Mouse (Mus musculus): Measurements from ENCODE around the gene Slc39a7.
"Not testable (repeated sequence)": the region's sequence is repeated elsewhere in the genome, so short reads cannot be mapped to it uniquely, and the experiment has no call there.

Gene Slc39a7

DNA sequence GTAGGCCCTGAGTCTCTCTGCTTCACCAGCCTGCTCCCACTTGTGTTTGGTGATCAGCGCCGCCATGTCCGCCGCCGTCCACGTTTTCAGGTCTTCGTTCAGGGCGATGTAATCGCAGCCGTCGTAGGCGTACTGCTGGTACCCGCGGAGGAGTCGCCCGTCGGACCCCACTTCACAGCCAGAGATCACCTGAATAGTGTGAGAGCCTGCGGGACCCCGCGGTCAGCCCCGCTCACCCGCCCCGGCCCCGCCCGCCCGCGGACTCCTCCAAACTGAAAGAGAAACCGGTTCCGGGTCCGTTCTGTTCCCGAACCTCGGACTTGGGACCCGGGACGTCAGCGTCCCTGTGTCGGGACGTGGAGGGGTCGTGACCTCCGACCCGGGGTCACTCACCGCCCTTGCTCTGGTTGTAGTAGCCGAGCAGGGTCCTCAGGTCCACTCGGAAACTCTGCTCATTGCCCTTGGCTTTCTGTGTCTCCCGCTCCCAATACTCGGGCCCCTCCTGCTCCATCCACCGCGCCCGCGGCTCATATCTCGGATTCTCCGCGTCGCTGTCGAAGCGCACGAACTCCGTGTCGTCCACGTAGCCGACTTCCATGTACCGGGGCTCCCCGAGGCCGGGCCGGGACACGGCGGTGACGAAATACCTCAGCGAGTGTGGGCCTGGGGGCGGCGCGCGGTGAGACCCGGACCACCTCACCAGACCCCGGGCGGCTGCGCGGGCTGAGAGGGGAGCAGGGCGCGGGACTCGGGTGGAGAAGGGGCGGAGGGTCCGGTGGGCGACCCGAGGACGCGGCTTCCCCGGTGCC, 31.9 kb downstream of the Slc39a7 start:
- no peak for DNase-seq (ENCODE audit: low spot score in 2 of 2)

DNA sequence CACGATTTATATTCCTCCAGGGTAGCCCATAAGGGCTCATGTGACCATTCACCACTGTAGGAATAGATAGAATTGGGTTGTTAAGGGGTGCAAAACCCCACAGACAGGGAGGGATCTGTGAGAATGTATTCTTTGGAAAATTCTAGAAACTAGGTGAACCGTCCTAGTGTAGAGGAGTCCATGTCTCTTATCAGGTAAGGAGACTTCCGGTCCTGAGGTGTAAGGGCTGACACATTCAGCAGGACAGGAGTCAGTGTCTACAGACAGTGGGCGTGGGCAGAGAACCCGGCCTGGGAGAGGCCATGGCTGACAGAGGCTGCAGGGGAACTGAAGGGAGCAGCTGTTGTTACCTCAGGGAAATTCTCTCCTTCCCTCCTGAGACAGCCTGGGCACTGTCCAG, 32.8 kb downstream of the Slc39a7 start:
- not testable (repeated sequence) for DNase-seq (ENCODE audit: low spot score in 2 of 2)

GRCm38 (mm10) chr17:33997025-33997424, 34.5 kb downstream of the Slc39a7 start:
- DNase-seq (ENCODE audit: low spot score in 2 of 2), result not testable (repeated sequence)

DNA sequence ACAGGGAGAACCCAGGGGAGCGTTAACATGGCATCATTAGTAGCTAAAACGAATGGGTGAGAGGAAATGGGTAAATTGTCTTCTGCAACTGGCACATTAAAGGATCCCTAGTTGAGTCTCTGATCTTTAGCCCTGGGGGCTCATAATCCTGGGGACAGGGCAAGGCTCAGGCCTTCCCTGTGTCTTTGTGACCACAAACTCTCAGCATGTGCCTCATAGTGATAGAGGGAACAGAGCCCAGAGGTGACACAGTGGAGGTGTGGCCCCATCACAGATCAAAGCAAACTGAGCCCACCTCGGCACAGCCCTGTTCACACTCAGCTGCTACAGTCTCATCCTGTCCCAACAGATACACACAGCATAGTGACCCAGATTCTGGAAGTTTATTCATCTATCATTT, 35.8 kb downstream of the Slc39a7 start:
- no peak for DNase-seq (ENCODE audit: low spot score in 2 of 2)

GRCm38 (mm10) chr17:33994959-33995358, 36.5 kb downstream of the Slc39a7 start:
- no peak for DNase-seq (ENCODE audit: low spot score in 2 of 2)

DNA sequence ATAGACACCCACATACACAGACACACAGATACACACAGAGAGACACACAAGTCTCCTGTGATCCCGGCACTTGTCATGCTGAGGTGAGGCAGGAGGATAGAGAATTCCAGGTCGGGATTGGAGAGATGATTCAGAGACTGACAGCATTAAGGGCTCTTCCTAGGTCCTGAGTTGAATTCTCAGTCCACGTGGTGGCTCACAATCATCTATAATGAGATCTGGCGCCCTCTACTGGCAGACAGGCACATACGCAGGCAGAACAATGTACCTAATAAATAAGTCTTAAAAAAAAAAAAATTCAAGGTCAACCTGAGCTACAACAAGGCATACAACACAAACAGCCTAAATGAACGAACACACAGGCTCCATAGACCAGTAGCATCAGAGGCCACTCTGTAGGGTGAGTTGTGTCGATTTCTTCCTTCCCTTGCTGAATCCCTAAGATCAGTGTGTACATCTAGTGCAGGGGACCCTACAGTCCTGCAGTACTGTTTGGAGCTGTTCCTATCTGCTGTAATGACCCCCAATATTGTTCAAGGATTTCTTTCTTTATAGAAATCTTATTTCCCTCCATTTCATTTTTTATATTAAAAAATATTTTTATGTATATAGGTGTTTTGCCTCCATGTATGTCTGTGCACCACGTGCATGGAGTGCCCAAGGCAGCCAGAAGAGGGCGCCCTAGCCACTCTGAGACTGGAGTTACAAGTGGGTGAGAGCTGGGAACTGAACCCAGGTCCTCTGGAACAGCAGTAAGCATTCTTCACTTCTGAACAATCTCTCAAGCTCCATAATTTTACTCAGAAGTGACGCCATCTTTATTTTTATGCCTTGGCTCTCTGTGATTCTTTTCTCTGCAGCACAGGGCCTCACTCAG, 39.5 kb downstream of the Slc39a7 start:
- peak in 1 of 2 experiments; percentile 58 for DNase-seq (ENCODE audit: low spot score in 2 of 2)

GRCm38 (mm10) chr17:33982136-33982535, 49.3 kb downstream of the Slc39a7 start:
- DNase-seq (ENCODE audit: low spot score in 2 of 2), result peak in 1 of 2 experiments; percentile 68

- peak; percentile 66 to 81 for DNase-seq (ENCODE audit: low spot score in 2 of 2)
Observed at GRCm38 (mm10) chr17:33981192-33981909, 50.1 kb downstream of the Slc39a7 start.

DNA sequence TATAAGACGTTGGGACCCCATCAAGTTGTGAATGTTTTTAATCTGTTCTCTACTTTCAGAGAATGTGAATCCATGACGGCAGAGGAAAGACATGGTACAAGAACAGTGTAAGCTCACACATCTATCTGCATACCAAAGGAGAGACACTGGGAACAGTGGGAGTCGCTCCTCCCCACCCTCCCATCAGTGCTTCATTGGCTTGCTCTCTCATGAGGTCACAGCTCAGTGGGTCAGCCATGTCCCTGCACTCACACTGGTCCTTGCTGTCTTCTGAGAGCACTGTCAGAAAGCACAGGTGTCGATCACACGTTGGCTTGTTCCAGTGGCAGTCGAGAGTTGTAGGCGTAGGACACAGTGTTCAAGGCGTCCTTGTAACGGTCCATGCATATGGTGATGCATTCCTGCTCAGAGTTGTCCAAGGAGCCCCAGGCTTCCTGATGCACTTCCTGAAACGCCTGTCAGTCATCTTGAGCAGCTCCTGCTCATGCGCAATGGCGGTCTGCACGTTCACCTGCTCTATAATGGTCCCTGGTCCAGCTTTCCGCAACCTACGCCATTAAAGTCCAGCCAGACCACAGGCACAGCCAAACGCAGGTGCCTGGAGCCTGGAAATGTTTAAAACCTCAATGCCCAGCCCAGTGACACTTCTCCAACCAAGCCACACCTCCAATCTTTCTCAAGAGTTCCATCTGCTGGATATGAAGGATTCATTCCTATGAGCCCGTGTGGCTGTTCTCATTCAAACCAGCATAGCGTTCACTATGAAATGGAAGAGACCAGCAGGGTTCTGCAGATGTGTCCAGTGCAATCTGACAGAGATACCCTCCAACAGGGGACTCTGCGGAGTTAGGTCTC, 51.1 kb downstream of the Slc39a7 start:
- DNase-seq (ENCODE audit: low spot score in 2 of 2), result no peak

DNA sequence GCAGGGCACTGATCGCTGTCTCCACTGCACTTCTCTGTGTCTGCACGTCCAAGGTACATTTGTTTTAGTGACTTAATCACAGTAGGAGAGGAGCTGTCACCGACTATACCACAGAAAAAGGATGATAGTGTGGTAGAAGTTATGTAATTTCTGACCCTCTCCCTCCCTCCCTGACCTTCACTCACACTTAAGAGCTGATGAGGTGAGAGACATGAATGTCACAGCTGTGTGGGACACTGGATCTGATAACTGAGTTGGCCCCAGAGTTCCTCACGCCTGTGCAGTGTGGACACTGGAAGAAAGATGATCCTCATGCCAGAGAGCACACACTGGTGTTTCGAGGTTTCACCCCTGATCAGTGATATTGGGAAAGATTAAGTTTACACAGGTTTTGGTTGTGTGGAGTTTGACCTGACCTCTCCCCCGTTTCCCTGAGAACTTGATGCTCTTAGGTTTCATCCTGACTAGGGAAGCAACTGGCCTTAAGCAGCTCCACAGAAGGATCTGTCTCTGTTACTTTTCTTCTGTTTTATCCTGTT, 51.9 kb downstream of the Slc39a7 start:
- no peak for DNase-seq (ENCODE audit: low spot score in 2 of 2)

GRCm38 (mm10) chr17:33978631-33979031, 52.9 kb downstream of the Slc39a7 start:
- DNase-seq (ENCODE audit: low spot score in 2 of 2), result no peak

All from cerebellum, postnatal 4 days (tissue).